Mouse (Mus musculus) CH12.LX (cell line): ENCODE results near the gene Ugt1a8. TPM values are rescaled to one million over a fixed set of nuclear protein-coding genes. Genes with fewer than 3 reads are reported as not detected.
"Not testable (repeated sequence)": the region's sequence is repeated elsewhere in the genome, so short reads cannot be mapped to it uniquely, and the experiment has no call there.

Source experiments
- DNase-seq: peaks from one replicate; pipeline ENCODE4 v3.0.0-alpha.2; 2013; ENCODE audit errors: extremely low read depth
- H3K27ac ChIP-seq: 2 replicates; pipeline ENCODE4 v1.5.1; 2012; ENCODE audit warnings: low read depth, mild to moderate bottlenecking, control low read depth, moderate library complexity; ENCODE audit not compliant: insufficient read depth
- H3K27me3 ChIP-seq: replicated peaks from 2 replicates; pipeline ENCODE3; 2012; ENCODE audit warnings: inconsistent platforms
- H3K36me3 ChIP-seq, 2 experiments: replicated peaks in 1 of 2; 2 replicates each; pipeline versions ENCODE3 to v1.6.1; 2012; ENCODE audit warnings: inconsistent platforms in 1 of 2, low read length in 1 of 2, mild to moderate bottlenecking in 1 of 2, mixed read lengths in 1 of 2, moderate library complexity in 1 of 2; ENCODE audit not compliant: control insufficient read depth in 1 of 2, insufficient read depth in 1 of 2
- H3K4me1 ChIP-seq, 2 experiments: 2 replicates each; pipeline ENCODE4 v1.6.1; 2012; ENCODE audit warnings: inconsistent platforms in 1 of 2, moderate library complexity in 1 of 2; ENCODE audit not compliant: insufficient read depth in 2 of 2, control insufficient read depth in 1 of 2
- H3K4me2 ChIP-seq: 2 replicates; pipeline ENCODE4 v1.6.1; 2012; ENCODE audit warnings: low read depth, mild to moderate bottlenecking, control low read depth; ENCODE audit not compliant: poor library complexity, insufficient read depth, severe bottlenecking
- H3K4me3 ChIP-seq, 3 experiments: fragments of 150-350 bp in 1 of 3; sonication (generic) in 1 of 3; replicated peaks in 1 of 3; 2 replicates each; pipeline versions ENCODE3 to v1.5.1; 2011 to 2012; ENCODE audit warnings: low read depth in 2 of 3, low read length in 2 of 3, mild to moderate bottlenecking in 2 of 3, moderate library complexity in 2 of 3, control low read depth in 1 of 3, improper control_type of control experiment in 1 of 3, inconsistent platforms in 1 of 3, mixed read lengths in 1 of 3; ENCODE audit not compliant: poor library complexity in 1 of 3
- H3K79me2 ChIP-seq: replicated peaks from 2 replicates; pipeline ENCODE4 v1.6.1; 2012; ENCODE audit warnings: mild to moderate bottlenecking, moderate library complexity; ENCODE audit not compliant: control insufficient read depth, poor library complexity, insufficient read depth, severe bottlenecking; ENCODE audit errors: extremely low read depth
- H3K9ac ChIP-seq: 2 replicates; pipeline ENCODE4 v1.6.1; 2012; ENCODE audit warnings: low read depth, mild to moderate bottlenecking, control low read depth, moderate library complexity; ENCODE audit not compliant: insufficient read depth
- H3K9me3 ChIP-seq: replicated peaks from 2 replicates; pipeline ENCODE3; 2012; ENCODE audit warnings: low read length, inconsistent platforms, mixed read lengths
- BHLHE40 ChIP-seq: IDR thresholded peaks from 2 replicates; pipeline ENCODE4 v1.6.1; 2011; ENCODE audit warnings: mild to moderate bottlenecking, low read depth, low read length, improper control_type of control experiment
- CHD1 ChIP-seq: IDR thresholded peaks from 2 replicates; pipeline ENCODE4 v1.6.1; 2012; ENCODE audit warnings: low read depth, low read length, improper control_type of control experiment, inconsistent platforms
- ELF1 ChIP-seq: IDR thresholded peaks from 2 replicates; pipeline ENCODE4 v1.6.1; 2014; ENCODE audit warnings: low read depth, mild to moderate bottlenecking, inconsistent platforms, low read length, improper control_type of control experiment
- EP300 ChIP-seq: IDR thresholded peaks from 2 replicates; pipeline ENCODE4 v1.6.1; 2011; ENCODE audit warnings: low read length, improper control_type of control experiment
- HCFC1 ChIP-seq: IDR thresholded peaks from 2 replicates; pipeline ENCODE4 v1.6.1; 2012; ENCODE audit warnings: low read depth, mild to moderate bottlenecking, inconsistent platforms, low read length, improper control_type of control experiment
- JUN ChIP-seq: IDR thresholded peaks from 2 replicates; pipeline ENCODE4 v1.6.1; 2011; ENCODE audit warnings: low read depth, mild to moderate bottlenecking, low read length, improper control_type of control experiment, moderate library complexity; ENCODE audit not compliant: insufficient read depth
- MXI1 ChIP-seq: IDR thresholded peaks from 2 replicates; pipeline ENCODE4 v1.6.1; 2011; ENCODE audit warnings: mild to moderate bottlenecking, low read depth, low read length, improper control_type of control experiment
- MYC ChIP-seq: IDR thresholded peaks from 2 replicates; pipeline ENCODE4 v1.6.1; 2011; ENCODE audit warnings: low read depth, mild to moderate bottlenecking, improper control_type of control experiment, low read length
- NELFE ChIP-seq: IDR thresholded peaks from 2 replicates; pipeline ENCODE4 v1.6.1; 2011; ENCODE audit warnings: low read depth, low read length, improper control_type of control experiment
- NRF1 ChIP-seq: IDR thresholded peaks from 2 replicates; pipeline ENCODE4 v1.6.1; 2014; ENCODE audit warnings: low read depth, mild to moderate bottlenecking, inconsistent platforms, low read length, improper control_type of control experiment, moderate library complexity
- PAX5 ChIP-seq: IDR thresholded peaks from 2 replicates; pipeline ENCODE4 v1.6.1; 2012; ENCODE audit warnings: low read length, inconsistent platforms, mixed read lengths
- POLR2A ChIP-seq: IDR thresholded peaks from 2 replicates; pipeline ENCODE4 v1.6.1; 2011; ENCODE audit warnings: low read depth, mild to moderate bottlenecking, improper control_type of control experiment, low read length
- RAD21 ChIP-seq: IDR thresholded peaks from 2 replicates; pipeline ENCODE4 v1.6.1; 2011; ENCODE audit warnings: low read depth, mild to moderate bottlenecking, low read length, improper control_type of control experiment, moderate library complexity
- TCF12 ChIP-seq: IDR thresholded peaks from 2 replicates; pipeline ENCODE4 v1.6.1; 2014; ENCODE audit warnings: low read depth, mild to moderate bottlenecking, inconsistent platforms, low read length, improper control_type of control experiment
- UBTF ChIP-seq: IDR thresholded peaks from 2 replicates; pipeline ENCODE4 v1.6.1; 2012; ENCODE audit warnings: low read depth, mild to moderate bottlenecking, inconsistent platforms, low read length, improper control_type of control experiment, moderate library complexity
- ZC3H11A ChIP-seq: IDR thresholded peaks from 2 replicates; pipeline ENCODE4 v1.6.1; 2012; ENCODE audit warnings: low read depth, mild to moderate bottlenecking, inconsistent platforms, low read length, improper control_type of control experiment
- ZNF384 ChIP-seq: IDR thresholded peaks from 2 replicates; pipeline ENCODE4 v1.6.1; 2012; ENCODE audit warnings: low read depth, low read length, improper control_type of control experiment, inconsistent platforms
- dilution Hi-C: fragments of 300-500 bp; cut with MboI; formaldehyde crosslinking; loops from 2 replicates; pipeline ENCODE4 v1.14.3; 2020; ENCODE audit warnings: low sequenced_read_pairs; ENCODE audit not compliant: extremely low pct_unique_long_range_greater_than_20kb, extremely low pct_ligation_motif_present
- in situ Hi-C: fragments of 300-500 bp; cut with MboI; formaldehyde crosslinking; loops from 3 replicates; pipeline ENCODE4 v1.14.3; 2019; ENCODE audit warnings: low sequenced_read_pairs, low pct_ligation_motif_present, low pct_unique_long_range_greater_than_20kb, mixed read lengths
- polyA plus RNA-seq: library from polyadenylated mRNA; unstranded; fragments of >175 nt; gene quantifications from 2 replicates; pipeline ENCODE4 v1.2.1, GENCODE M21; 2012; ENCODE audit warnings: low read depth; ENCODE audit not compliant: insufficient read length
- total RNA-seq, 2 experiments: library from RNA; depleted of rRNA; stranded (reverse); fragments of 300-350 nt in 1 of 2; fragments of >200 nt in 1 of 2; gene quantifications; 2 replicates each; pipeline ENCODE4 v1.2.3; 2012 to 2014

Gene Ugt1a8
- total and polyA plus RNA-seq, 3 experiments, result not detected

- TF ChIP-seq JUN, result no peak
- TF ChIP-seq CHD1, result no peak
- TF ChIP-seq UBTF, result no peak
- TF ChIP-seq ZNF384, result no peak
- no peak for TF ChIP-seq PAX5
- no peak for TF ChIP-seq MXI1
- no peak for TF ChIP-seq EP300
- no peak for TF ChIP-seq NELFE
- no peak for TF ChIP-seq TCF12
- no peak for TF ChIP-seq POLR2A
- no peak for TF ChIP-seq ELF1
- TF ChIP-seq HCFC1, result no peak
- TF ChIP-seq NRF1, result no peak
- TF ChIP-seq BHLHE40, result no peak
- TF ChIP-seq MYC, result no peak
- no peak for TF ChIP-seq RAD21
- TF ChIP-seq ZC3H11A, result no peak
- Histone ChIP-seq H3K79me2 (no peaks in the 10 kb centered on the region), H3K4me3 (no peak overlapping the region), H3K9ac (no peak overlapping the region), H3K4me1 (peaks cover 0 to 34% of the 10 kb centered on the region in 2 experiments; a peak in 3 of 4 replicates), H3K9me3 (no peaks in the 10 kb centered on the region), H3K27me3 (no peaks in the 10 kb centered on the region), H3K27ac (no peak overlapping the region), H3K4me2 (no peak overlapping the region), H3K36me3 (no peaks in the 10 kb centered on the region)
- no peak for DNase-seq
- dilution Hi-C loops (no loop called here), in situ Hi-C loops (loop anchor here (10.0 kb wide), 1 partner anchor 147 kb away; no protein-coding TSS in a partner anchor)
Measured at GRCm38 (mm10) chr1:88138145-88138544, 50.5 kb downstream of the Ugt1a8 start.

GRCm38 (mm10) chr1:88140492-88140891, 52.9 kb downstream of the Ugt1a8 start:
- H3K27ac ChIP-seq, H3K27me3 ChIP-seq, H3K4me3 ChIP-seq, H3K9ac ChIP-seq, H3K4me2 ChIP-seq, H3K79me2 ChIP-seq, H3K36me3 ChIP-seq, dilution Hi-C loops, DNase-seq, H3K9me3 ChIP-seq, in situ Hi-C loops: not testable (repeated sequence)
- peaks cover 0 to 15% of the 10 kb centered on the region in 2 experiments; a peak in 2 of 4 replicates for H3K4me1 ChIP-seq
